In the genomic region with DNA sequence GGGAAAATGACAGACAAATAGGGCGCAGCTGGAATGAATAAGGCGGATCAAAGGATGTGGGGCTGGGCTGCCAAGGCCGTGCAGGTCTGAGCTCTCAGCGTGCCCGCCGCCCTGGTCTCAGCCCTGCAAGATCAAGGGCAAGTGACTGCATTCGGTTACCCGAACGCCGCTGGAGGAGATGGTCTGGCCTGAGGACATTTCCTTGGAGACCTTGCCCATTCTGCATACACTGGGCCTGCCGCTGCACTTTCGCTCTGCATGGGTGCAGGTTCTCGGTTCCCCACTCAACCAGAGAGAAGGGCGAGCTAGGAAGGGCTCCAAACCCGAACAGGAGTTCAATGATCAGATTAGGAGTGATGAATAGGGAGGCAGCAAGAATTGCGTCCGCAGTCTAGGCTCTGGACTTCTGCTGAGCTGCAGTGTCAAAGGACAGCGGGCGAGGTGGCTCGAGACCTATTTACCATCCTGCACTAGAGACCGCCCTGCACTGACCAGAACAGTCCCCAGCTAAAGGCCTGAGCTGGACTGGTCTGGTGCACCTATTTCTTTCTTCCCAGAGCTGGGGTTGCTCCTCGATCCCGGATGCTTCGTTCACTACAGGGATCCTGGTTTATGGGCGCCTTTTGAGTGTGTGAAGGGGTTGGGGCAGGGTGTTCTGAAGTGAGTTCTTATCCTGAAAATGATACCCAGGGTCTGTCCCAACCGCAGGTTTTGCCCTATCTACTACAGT, we compare ENCODE assay signal across 9 mouse cellular contexts. TPM values are rescaled to one million over a fixed set of nuclear protein-coding genes. Genes with fewer than 3 reads are reported as not detected.
DNase-seq lines count a peak whose midpoint lies in the region; ATAC-seq lines count a peak whose summit lies in the region.
"Had no signal": no experiment of that assay in that cellular context is flagged by ENCODE, and none has a peak within 500 bp of the region (broad histone marks: within the 10 kb centered on the region; RNA-seq: fewer than 3 reads in every experiment).

No protein-coding gene starts in this region.

- peak overlapping the region; percentile 84; the same call in 1 of the 2 replicates for H3K4me2 ChIP-seq in intestine, embryonic 16.5 days (ENCODE audit: low read depth, low read length)
- H3K4me2 ChIP-seq in neural tube, embryonic 11.5 days (ENCODE audit: low read depth), result peak overlapping the region; percentile 46; the same call in 1 of the 2 replicates

- H3K27ac ChIP-seq in intestine, embryonic 16.5 days (ENCODE audit: low read length), result no peak overlapping the region
- no peak overlapping the region for H3K27ac ChIP-seq in neural tube, embryonic 11.5 days (ENCODE audit: low read depth, low read length)

- intact Hi-C loops in left cerebral cortex, postnatal 4 days (cut with DNase I), result loop anchor here (5.0 to 10.0 kb wide), 2 partner anchors 341 to 626 kb away; a partner anchor contains a TSS

- no peak overlapping the region for H3K9ac ChIP-seq in intestine, embryonic 16.5 days (ENCODE audit: low read depth, low read length)
- no peak overlapping the region for H3K9ac ChIP-seq in neural tube, embryonic 11.5 days (ENCODE audit: low read length)

- 0 out of 2 replicates have a peak overlapping the region, but pooled peaks have one; percentile 57 for H3K4me3 ChIP-seq in intestine, embryonic 16.5 days (ENCODE audit: low read length)
- no peak overlapping the region for H3K4me3 ChIP-seq in neural tube, embryonic 11.5 days (ENCODE audit: low read depth, low read length)

- WGBS in intestine, embryonic 16.5 days, result 8% methylated on average over 26 of the region's 26 CpGs
- WGBS in neural tube, embryonic 11.5 days, result 3% methylated on average over 26 of the region's 26 CpGs

- H3K27me3 ChIP-seq in intestine, embryonic 16.5 days (replicated peaks; ENCODE audit: control insufficient read depth, insufficient read depth, low read length), result peaks cover 74% of the 10 kb centered on the region
- H3K27me3 ChIP-seq in neural tube, embryonic 11.5 days (ENCODE audit: control insufficient read depth, insufficient read depth, low read length), result peaks cover 60% of the 10 kb centered on the region

- H3K36me3 ChIP-seq in intestine, embryonic 16.5 days (ENCODE audit: control insufficient read depth, insufficient read depth, low read length), result no peaks in the 10 kb centered on the region
- H3K36me3 ChIP-seq in neural tube, embryonic 11.5 days (ENCODE audit: control insufficient read depth, insufficient read depth, low read length), result no peaks in the 10 kb centered on the region

- no peaks in the 10 kb centered on the region for H3K9me3 ChIP-seq in intestine, embryonic 16.5 days (ENCODE audit: control insufficient read depth, low read length)
- H3K9me3 ChIP-seq in neural tube, embryonic 11.5 days (ENCODE audit: control insufficient read depth, low read length), result no peaks in the 10 kb centered on the region

- DNase-seq in kidney, postnatal 4 days, result peak; percentile 18 to 19
- DNase-seq in kidney, postnatal 14 days, result no peak
- DNase-seq in embryo, embryonic 9.5 days (ENCODE audit: extremely low spot score), result peak; percentile 53
- DNase-seq in neural tube, embryonic 11.5 days (ENCODE audit: low spot score), result peak; percentile 45
- DNase-seq in spleen, postnatal 36 days (ENCODE audit: low spot score in 2 of 2), result no peak
- no peak for DNase-seq in left cerebral cortex, postnatal 4 days
- no peak for DNase-seq in kidney, adult 9 months

- peaks cover 6% of the 10 kb centered on the region; the same call in 1 of the 2 replicates for H3K4me1 ChIP-seq in intestine, embryonic 16.5 days (ENCODE audit: control insufficient read depth, insufficient read depth, low read length)
- H3K4me1 ChIP-seq in neural tube, embryonic 11.5 days (ENCODE audit: control insufficient read depth, insufficient read depth, low read length), result peaks cover 12% of the 10 kb centered on the region

- no peak for ATAC-seq in intestine, embryonic 16.5 days
- ATAC-seq in neural tube, embryonic 11.5 days (ENCODE audit: insufficient read depth, low FRiP score, low TSS enrichment), result peak; percentile 36; the same call in 1 of the 2 replicates

RNA-seq across cellular contexts. Expression of a gene that starts 9.9 kb away (rescaled TPM):
- not detected in 2 replicates for polyA plus RNA-seq in intestine, embryonic 16.5 days (2015; fragmentation: Nextera tagmentation; extraction: Ambion mirVana)
- polyA plus RNA-seq in neural tube, embryonic 11.5 days (2014; fragmentation: Nextera tagmentation; extraction: Ambion mirVana), result 19.6 and 21.9 TPM in 2 replicates
- total RNA-seq in left cerebral cortex, postnatal 4 days (2021), result under 1 TPM; 0.18 to 0.70 TPM
- total RNA-seq: common myeloid progenitor, adult 5-6 weeks had no signal

Comparison
In these comparisons a context has a peak if more than half of its experiments do, and no peak if none do; other contexts are left out.
1. DNase-seq: peak in kidney, postnatal 4 days (2 of 2), embryo, embryonic 9.5 days (single experiment) and neural tube, embryonic 11.5 days (single experiment); none in kidney, postnatal 14 days (single experiment), spleen, postnatal 36 days (0 of 2), left cerebral cortex, postnatal 4 days (single experiment) and kidney, adult 9 months (single experiment).
2. RNA of a gene that starts 9.9 kb away (polyA plus RNA-seq): 19.6 to 21.9 TPM in neural tube, embryonic 11.5 days; not detected in intestine, embryonic 16.5 days; every median in the first group is over 10 times any median in the second.